Mouse (Mus musculus) heart, embryonic 12.5 days (tissue): ENCODE data around the gene Chd8. TPM values are rescaled to one million over a fixed set of nuclear protein-coding genes. Genes with fewer than 3 reads are reported as not detected.

Experiments
- ATAC-seq: fragments of 200-750 bp; cut with Nextera tagmentation; 2 replicates; pipeline ENCODE4 v1.8.0; 2017; ENCODE audit warnings: moderate TSS enrichment, moderate library complexity; ENCODE audit not compliant: insufficient number of reproducible peaks, low FRiP score
- H3K27ac ChIP-seq: fragments of 300-500 bp; sonication (generic); 2 replicates; pipeline ENCODE4 v1.5.1; 2016; ENCODE audit warnings: mild to moderate bottlenecking, moderate library complexity; ENCODE audit not compliant: poor library complexity, severe bottlenecking
- H3K27me3 ChIP-seq: fragments of 300-500 bp; sonication (generic); replicated peaks from 2 replicates; pipeline ENCODE4 v1.6.1; 2016; ENCODE audit warnings: mild to moderate bottlenecking, moderate library complexity
- H3K36me3 ChIP-seq: fragments of 300-500 bp; sonication (generic); 2 replicates; pipeline ENCODE4 v1.6.1; 2016; ENCODE audit warnings: mild to moderate bottlenecking, moderate library complexity
- H3K4me1 ChIP-seq: fragments of 300-500 bp; sonication (generic); replicated peaks from 2 replicates; pipeline ENCODE4 v1.6.1; 2016; ENCODE audit warnings: mild to moderate bottlenecking
- H3K4me2 ChIP-seq: fragments of 300-500 bp; sonication (generic); 2 replicates; pipeline ENCODE4 v1.6.1; 2016; ENCODE audit warnings: mild to moderate bottlenecking, moderate library complexity
- H3K4me3 ChIP-seq: fragments of 300-500 bp; sonication (generic); 2 replicates; pipeline ENCODE4 v1.5.1; 2016; ENCODE audit warnings: mild to moderate bottlenecking
- H3K9ac ChIP-seq: fragments of 300-500 bp; sonication (generic); 2 replicates; pipeline ENCODE4 v1.6.1; 2016; ENCODE audit warnings: mild to moderate bottlenecking, moderate library complexity
- H3K9me3 ChIP-seq: fragments of 300-500 bp; sonication (generic); replicated peaks from 2 replicates; pipeline ENCODE4 v1.6.1; 2016; ENCODE audit warnings: mild to moderate bottlenecking, moderate library complexity
- WGBS: fragments of 180-500 bp; shearing (Covaris S2); methylation state at CpG from one replicate; pipeline ENCODE4 v1.1.7; 2016; 5-methylcytosine and 5-hydroxymethylcytosine counted together
- polyA plus RNA-seq: library from polyadenylated mRNA; unstranded; fragments of >200 nt; fragmentation: Nextera tagmentation; extraction: Ambion mirVana; gene quantifications from 2 replicates; pipeline ENCODE4 v1.2.1, GENCODE M21; 2016

Chd8 gene
- polyA plus RNA-seq, 1 experiment from 2014 or later: 36.0 TPM

GRCm38 (mm10) chr14:52198141-52198540, 59.4 kb downstream of the Chd8 start:
- Histone ChIP-seq H3K27ac (peak overlapping the region; percentile 54; the same call in 1 of the 2 replicates), H3K9me3 (no peaks in the 10 kb centered on the region), H3K36me3 (peaks cover 39% of the 10 kb centered on the region), H3K4me3 (peak overlapping the region; percentile 29; the same call in 1 of the 2 replicates), H3K4me1 (peaks cover 7% of the 10 kb centered on the region; the same call in 1 of the 2 replicates), H3K9ac (no peak overlapping the region), H3K4me2 (peak overlapping the region; percentile 57), H3K27me3 (no peaks in the 10 kb centered on the region)
- ATAC-seq: no peak
- 38% methylated on average over 3 of the region's 3 CpGs for WGBS

- peak within 1 kb of the TSS; percentile 80 for H3K4me2 ChIP-seq
- H3K4me1 ChIP-seq: peaks cover 7% of the 10 kb centered on the region; the same call in 1 of the 2 replicates
- H3K27me3 ChIP-seq: no peaks in the 10 kb centered on the region
- under 1% methylated on average over 59 of the region's 59 CpGs for WGBS
- peak within 1 kb of the TSS; percentile 93 for H3K4me3 ChIP-seq
- ATAC-seq: peak; percentile 93
- peak within 1 kb of the TSS; percentile 97 for H3K9ac ChIP-seq
- no peaks in the 10 kb centered on the region for H3K9me3 ChIP-seq
- peak within 1 kb of the TSS; percentile 96 for H3K27ac ChIP-seq
- H3K36me3 ChIP-seq: peaks cover 37% of the 10 kb centered on the region
Observed at GRCm38 (mm10) chr14:52197156-52197878, 60.3 kb downstream of the Chd8 start, which contains the start of gene Supt16. Gene Supt16 (minus strand): TSS chr14:52197416.

DNA sequence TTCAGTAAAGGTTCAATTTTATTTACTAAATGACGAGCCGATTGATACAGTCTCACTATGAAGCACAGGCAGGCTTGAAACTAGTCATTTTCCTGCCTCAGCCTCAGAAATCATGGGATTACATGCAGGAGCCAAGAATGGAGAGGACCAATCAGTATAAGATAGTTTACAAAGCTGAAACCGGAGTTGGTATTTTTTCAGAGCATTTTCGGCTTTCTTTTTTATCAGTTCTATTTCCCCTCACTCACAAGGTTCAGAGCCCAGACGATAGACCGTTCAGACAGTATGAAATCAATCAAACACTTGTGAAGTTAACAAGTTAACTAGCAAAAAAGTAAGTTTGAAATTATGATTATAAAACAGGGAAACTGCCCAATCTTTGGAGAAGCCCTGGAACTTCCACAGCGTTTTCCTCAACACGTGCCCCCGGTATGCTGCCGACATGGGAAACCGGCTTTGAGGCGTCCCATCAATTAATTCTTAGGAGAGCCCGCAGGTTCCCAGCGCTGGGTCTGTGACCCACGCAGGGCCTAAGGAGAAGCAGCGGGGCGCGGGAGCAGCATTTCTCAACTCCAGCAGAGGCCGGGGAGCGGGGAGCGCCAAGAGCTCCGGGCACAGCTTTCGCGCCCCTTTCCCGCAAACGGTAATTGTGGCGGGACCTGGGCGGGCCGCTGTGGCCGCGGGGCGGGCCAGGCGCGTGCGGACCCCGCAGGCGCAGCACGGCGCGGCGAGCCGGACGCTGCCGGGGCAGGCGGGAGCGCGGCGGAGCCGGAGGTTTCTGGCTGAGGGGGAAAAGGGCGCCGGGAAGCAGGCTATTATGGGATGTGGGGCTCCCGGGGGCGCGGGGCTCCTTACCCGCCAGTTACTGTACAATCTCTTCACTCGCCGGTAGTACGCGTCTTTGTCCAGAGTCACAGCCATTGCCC, 61.1 kb downstream of the Chd8 start:
- peak; percentile 54 for ATAC-seq
- Histone ChIP-seq H3K36me3 (peaks cover 32% of the 10 kb centered on the region), H3K27me3 (no peaks in the 10 kb centered on the region), H3K4me2 (peak overlapping the region; percentile 80), H3K4me1 (peaks cover 7% of the 10 kb centered on the region; the same call in 1 of the 2 replicates), H3K9me3 (no peaks in the 10 kb centered on the region), H3K9ac (peak overlapping the region; percentile 97), H3K27ac (peak overlapping the region; percentile 96), H3K4me3 (peak overlapping the region; percentile 93)
- WGBS: under 1% methylated on average over 57 of the region's 59 CpGs

DNA sequence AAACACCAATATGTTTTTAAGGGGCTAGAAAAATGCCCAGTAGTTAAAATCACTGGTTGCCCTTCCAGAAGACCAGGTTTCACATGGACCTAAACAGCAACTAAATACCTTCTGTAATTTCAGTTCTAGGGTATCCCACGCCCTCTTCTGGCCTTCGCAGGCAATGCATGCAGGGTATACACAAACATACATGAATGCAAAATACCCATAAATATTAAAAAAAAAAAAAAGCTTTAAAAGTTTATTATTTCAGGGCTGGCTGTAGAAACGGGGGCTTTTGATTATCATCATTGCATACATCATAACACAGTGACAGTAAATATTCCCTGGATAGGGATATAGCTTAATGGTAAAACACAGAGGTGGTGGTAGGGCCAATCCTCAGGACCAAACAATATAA, 61.9 kb downstream of the Chd8 start:
- H3K36me3 ChIP-seq: peaks cover 28% of the 10 kb centered on the region
- H3K4me3 ChIP-seq: peak overlapping the region; percentile 93
- no peaks in the 10 kb centered on the region for H3K9me3 ChIP-seq
- no peaks in the 10 kb centered on the region for H3K27me3 ChIP-seq
- whole genome bisulfite sequencing: 14% methylated on average over 3 of the region's 3 CpGs
- H3K27ac ChIP-seq: no peak overlapping the region
- H3K9ac ChIP-seq: no peak overlapping the region
- peaks cover 7% of the 10 kb centered on the region; the same call in 1 of the 2 replicates for H3K4me1 ChIP-seq
- H3K4me2 ChIP-seq: peak overlapping the region; percentile 80
- no peak for ATAC-seq

DNA sequence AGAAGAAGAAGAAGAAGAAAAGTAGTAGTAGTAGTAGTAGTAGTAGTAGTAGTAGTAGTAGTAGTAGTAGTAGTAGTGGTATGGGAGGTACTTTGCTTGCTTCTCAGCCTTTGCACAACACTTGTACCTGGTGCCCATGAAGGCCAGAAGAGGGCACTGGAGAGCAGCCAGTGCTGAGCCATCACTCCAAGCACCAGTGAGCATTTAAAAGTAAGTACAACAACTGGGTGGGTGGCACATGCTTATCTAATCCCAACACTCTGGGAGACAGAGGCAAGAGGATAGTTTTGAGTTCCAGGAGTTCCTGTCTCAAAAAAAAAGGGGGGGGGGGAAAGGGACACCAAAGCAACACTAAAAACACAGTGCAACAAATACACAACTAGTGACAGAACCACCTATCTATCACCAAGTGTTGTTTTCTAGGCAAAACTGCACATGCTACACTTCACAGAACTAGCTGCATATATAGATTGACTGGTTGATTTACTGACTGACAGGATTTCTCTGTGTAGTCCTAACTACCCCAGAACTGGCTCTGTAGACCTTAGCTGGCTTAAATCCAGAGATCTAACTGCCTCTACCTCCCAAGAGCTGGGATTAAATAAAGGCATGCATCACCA, 66.7 kb downstream of the Chd8 start:
- 0 out of 2 replicates have a peak, but pooled peaks have one; percentile 36 for ATAC-seq

DNA sequence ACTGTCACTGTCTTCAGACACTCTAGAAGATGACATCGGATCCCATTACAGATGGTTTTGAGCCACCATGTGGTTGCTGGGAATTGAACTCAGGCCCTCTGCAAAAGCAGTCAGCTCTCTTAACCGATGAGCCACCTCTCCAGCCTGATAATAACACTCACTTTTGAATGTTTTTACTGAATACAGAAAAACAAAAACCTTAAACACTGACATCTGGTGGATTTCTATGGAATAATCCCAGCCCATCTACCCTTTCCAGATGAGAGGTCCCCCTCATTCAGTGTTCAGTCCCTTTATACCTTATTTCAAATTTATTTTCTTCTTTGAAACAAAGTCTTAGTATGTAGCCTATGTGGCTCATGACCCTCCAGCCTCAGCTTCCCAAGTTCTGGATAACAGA, 68.1 kb downstream of the Chd8 start:
- H3K27ac ChIP-seq: no peak overlapping the region
- H3K36me3 ChIP-seq: peaks cover 11% of the 10 kb centered on the region
- H3K9ac ChIP-seq: no peak overlapping the region
- 83% methylated on average over 2 of the region's 2 CpGs for WGBS
- no peak overlapping the region for H3K4me3 ChIP-seq
- no peaks in the 10 kb centered on the region for H3K27me3 ChIP-seq
- ATAC-seq: no peak
- peaks cover 3% of the 10 kb centered on the region for H3K4me1 ChIP-seq
- no peaks in the 10 kb centered on the region for H3K9me3 ChIP-seq
- H3K4me2 ChIP-seq: no peak overlapping the region

More for the DNA sequence above, 66.7 kb downstream of the Chd8 start:
- Histone ChIP-seq H3K9ac (no peak overlapping the region), H3K4me2 (no peak overlapping the region), H3K36me3 (peaks cover 11% of the 10 kb centered on the region), H3K4me3 (no peak overlapping the region), H3K4me1 (no peaks in the 10 kb centered on the region; the same call in 1 of the 2 replicates), H3K9me3 (no peaks in the 10 kb centered on the region), H3K27me3 (no peaks in the 10 kb centered on the region), H3K27ac (no peak overlapping the region)

GRCm38 (mm10) chr14:52188788-52189187, 68.8 kb downstream of the Chd8 start:
- no peaks in the 10 kb centered on the region for H3K27me3 ChIP-seq
- no peak for ATAC-seq
- 85% methylated on average over 1 of the region's 1 CpGs for WGBS

DNA sequence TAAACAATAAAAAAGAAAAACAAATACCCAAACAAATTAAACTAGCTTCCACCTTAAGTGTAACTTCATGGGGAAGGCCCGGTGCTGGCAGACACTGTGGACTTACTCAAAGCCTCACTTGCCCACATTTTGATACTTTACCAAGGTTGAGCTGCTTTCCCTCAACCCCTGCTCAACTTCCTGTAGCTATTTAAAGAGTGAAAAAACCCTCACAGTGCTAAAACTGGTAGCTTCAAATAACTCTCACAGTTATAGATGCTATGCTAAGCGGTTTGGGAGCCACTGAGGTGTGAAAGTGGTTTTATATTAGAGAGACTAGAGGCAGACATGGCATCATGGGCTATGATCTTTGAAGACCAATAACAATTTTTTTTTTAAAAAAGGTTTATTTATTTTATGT, 91.0 kb downstream of the Chd8 start:
- WGBS: 84% methylated on average over 2 of the region's 2 CpGs
- Histone ChIP-seq H3K4me3 (no peak overlapping the region), H3K9ac (no peak overlapping the region), H3K4me1 (no peaks in the 10 kb centered on the region), H3K36me3 (peaks cover 76% of the 10 kb centered on the region), H3K27me3 (no peaks in the 10 kb centered on the region), H3K4me2 (no peak overlapping the region), H3K9me3 (no peaks in the 10 kb centered on the region), H3K27ac (no peak overlapping the region)
- no peak for ATAC-seq

More at GRCm38 (mm10) chr14:52188788-52189187, 68.8 kb downstream of the Chd8 start:
- Histone ChIP-seq H3K4me2 (no peak overlapping the region), H3K36me3 (peaks cover 11% of the 10 kb centered on the region), H3K9ac (no peak overlapping the region), H3K4me1 (peaks cover 4% of the 10 kb centered on the region), H3K9me3 (no peaks in the 10 kb centered on the region), H3K27ac (no peak overlapping the region), H3K4me3 (no peak overlapping the region)

DNA sequence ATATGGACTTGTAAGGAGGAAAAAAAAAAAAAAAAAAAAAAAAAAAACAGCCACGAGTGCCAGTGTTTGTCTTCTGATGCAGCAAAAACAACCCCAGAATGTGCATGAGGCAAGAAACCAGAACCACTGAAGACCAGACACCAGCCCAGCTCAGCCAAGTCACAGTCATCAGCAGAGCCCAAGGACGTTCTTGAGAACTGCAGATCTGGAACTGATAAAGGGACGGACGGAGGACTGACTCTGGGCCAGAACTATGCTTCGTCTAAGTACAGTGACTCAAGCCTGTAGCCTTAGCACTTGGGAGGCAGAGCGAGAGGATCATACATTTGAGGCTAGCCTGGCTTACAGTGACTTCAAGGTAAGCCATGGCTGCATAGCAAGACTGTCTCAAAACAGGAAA, 96.7 kb downstream of the Chd8 start:
- H3K27me3 ChIP-seq: no peaks in the 10 kb centered on the region
- H3K36me3 ChIP-seq: peaks cover 68% of the 10 kb centered on the region
- no peak overlapping the region for H3K4me3 ChIP-seq
- no peaks in the 10 kb centered on the region for H3K4me1 ChIP-seq
- H3K9me3 ChIP-seq: no peaks in the 10 kb centered on the region
- H3K27ac ChIP-seq: no peak overlapping the region
- no peak for ATAC-seq
- WGBS: 64% methylated on average over 6 of the region's 6 CpGs
- H3K9ac ChIP-seq: no peak overlapping the region
- no peak overlapping the region for H3K4me2 ChIP-seq

DNA sequence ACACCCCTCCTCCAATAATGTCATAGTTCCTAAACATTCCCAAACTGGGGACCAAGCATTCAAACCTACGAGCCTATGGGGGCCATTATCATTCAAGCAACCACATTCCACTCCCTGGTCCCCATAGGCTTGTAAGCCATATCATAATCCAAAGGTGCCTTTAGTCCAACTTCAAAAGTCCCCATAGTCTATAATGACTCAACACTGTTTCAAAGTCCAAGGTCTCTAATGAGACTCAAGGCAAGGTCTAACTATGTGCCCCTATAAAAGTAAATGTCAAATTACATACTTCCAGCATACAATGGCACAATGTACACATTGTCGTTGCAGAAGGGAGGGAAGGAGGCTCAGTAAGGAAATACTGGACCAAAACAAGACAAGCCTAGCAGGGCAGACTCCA, 102.6 kb downstream of the Chd8 start:
- Histone ChIP-seq H3K4me2 (no peak overlapping the region), H3K27me3 (no peaks in the 10 kb centered on the region), H3K4me3 (no peak overlapping the region), H3K9me3 (no peaks in the 10 kb centered on the region), H3K4me1 (no peaks in the 10 kb centered on the region), H3K36me3 (peaks cover 20% of the 10 kb centered on the region), H3K27ac (no peak overlapping the region), H3K9ac (no peak overlapping the region)
- 88% methylated on average over 2 of the region's 2 CpGs for WGBS
- ATAC-seq: no peak

DNA sequence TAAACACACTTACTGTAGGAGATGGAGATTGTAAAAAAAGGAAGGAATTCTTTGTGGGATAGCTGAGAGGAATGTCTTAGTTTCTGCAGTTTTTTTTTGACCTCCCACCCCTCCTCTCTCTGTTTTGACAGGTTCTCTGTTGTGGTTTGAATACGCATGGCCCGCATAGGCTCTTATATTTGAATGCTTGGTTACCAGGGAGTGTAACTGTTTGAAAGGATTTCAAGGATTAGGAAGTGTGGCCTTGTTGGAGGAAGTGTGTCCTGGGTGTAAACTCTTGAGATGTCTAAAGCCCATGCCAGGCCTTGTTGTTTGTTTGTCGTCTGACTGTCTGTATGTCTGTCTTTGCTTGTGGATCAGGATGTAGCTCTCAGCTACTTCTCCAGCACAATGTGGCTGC, 105.0 kb downstream of the Chd8 start:
- no peak overlapping the region for H3K4me2 ChIP-seq
- H3K9me3 ChIP-seq: no peaks in the 10 kb centered on the region
- ATAC-seq: no peak
- no peaks in the 10 kb centered on the region for H3K4me1 ChIP-seq
- H3K9ac ChIP-seq: no peak overlapping the region
- no peak overlapping the region for H3K27ac ChIP-seq
- no peaks in the 10 kb centered on the region for H3K27me3 ChIP-seq
- H3K4me3 ChIP-seq: no peak overlapping the region
- WGBS: 46% methylated on average over 3 of the region's 3 CpGs
- no peaks in the 10 kb centered on the region for H3K36me3 ChIP-seq
